In genomic region chr7:29146625-29147367, GRCm38 (mm10) we compare ENCODE assay signal across 28 mouse cellular contexts. TPM values are rescaled to one million over a fixed set of nuclear protein-coding genes. Genes with fewer than 3 reads are reported as not detected.
DNase-seq lines count a peak whose midpoint lies in the region; ATAC-seq and TF ChIP-seq lines count a peak whose summit lies in the region.
"Had no signal": no experiment of that assay in that cellular context is flagged by ENCODE, and none has a peak within 500 bp of the region (broad histone marks: within the 10 kb centered on the region; RNA-seq: fewer than 3 reads in every experiment).

No protein-coding gene starts in this region.

- no peaks in the 10 kb centered on the region for H3K27me3 ChIP-seq in intestine, embryonic 14.5 days (replicated peaks; ENCODE audit: control insufficient read depth, insufficient read depth, low read length)
- H3K27me3 ChIP-seq in intestine, embryonic 16.5 days (replicated peaks; ENCODE audit: control insufficient read depth, insufficient read depth, low read length): no peaks in the 10 kb centered on the region
- no peaks in the 10 kb centered on the region for H3K27me3 ChIP-seq in small intestine, adult 2 months (ENCODE audit: control insufficient read depth, insufficient read depth, low read length)
- H3K27me3 ChIP-seq: CH12.LX; embryonic facial prominence, embryonic 12.5 days had no signal

- no peak overlapping the region for H3K4me3 ChIP-seq in intestine, embryonic 14.5 days (ENCODE audit: low read depth, low read length)
- H3K4me3 ChIP-seq in intestine, embryonic 16.5 days (ENCODE audit: low read length): no peak overlapping the region
- no peak overlapping the region for H3K4me3 ChIP-seq in small intestine, adult 2 months (ENCODE audit: low read depth, low read length)
- H3K4me3 ChIP-seq: embryonic facial prominence, embryonic 10.5 days; embryonic facial prominence, embryonic 12.5 days; erythroblast, embryonic 14.5 days; forebrain, embryonic 10.5 days; forebrain, embryonic 12.5 days had no signal

- H3K4me2 ChIP-seq in intestine, embryonic 14.5 days (ENCODE audit: low read length): no peak overlapping the region
- no peak overlapping the region for H3K4me2 ChIP-seq in intestine, embryonic 16.5 days (ENCODE audit: low read depth, low read length)
- H3K4me2 ChIP-seq: embryonic facial prominence, embryonic 12.5 days; forebrain, embryonic 12.5 days had no signal

- no peak overlapping the region for H3K27ac ChIP-seq in intestine, embryonic 14.5 days (ENCODE audit: low read depth)
- no peak overlapping the region for H3K27ac ChIP-seq in intestine, embryonic 16.5 days (ENCODE audit: low read length)
- H3K27ac ChIP-seq in small intestine, adult 2 months (ENCODE audit: insufficient read depth, low read depth, low read length): peak overlapping the region; percentile 79
- H3K27ac ChIP-seq: embryonic facial prominence, embryonic 10.5 days; embryonic facial prominence, embryonic 12.5 days; forebrain, embryonic 10.5 days; forebrain, embryonic 12.5 days had no signal

- no peaks in the 10 kb centered on the region for H3K4me1 ChIP-seq in intestine, embryonic 14.5 days (replicated peaks; ENCODE audit: control insufficient read depth, insufficient read depth, low read length)
- no peaks in the 10 kb centered on the region for H3K4me1 ChIP-seq in intestine, embryonic 16.5 days (ENCODE audit: control insufficient read depth, insufficient read depth, low read length)
- peaks cover 20% of the 10 kb centered on the region for H3K4me1 ChIP-seq in small intestine, adult 2 months (ENCODE audit: control insufficient read depth, insufficient read depth, insufficient read length, low read length)
- H3K4me1 ChIP-seq: embryonic facial prominence, embryonic 12.5 days; forebrain, embryonic 12.5 days had no signal

- WGBS in intestine, embryonic 14.5 days: 75% methylated on average over 7 of the region's 7 CpGs
- 63% methylated on average over 7 of the region's 7 CpGs for WGBS in intestine, embryonic 16.5 days
- 36% methylated on average over 7 of the region's 7 CpGs for WGBS in large intestine, adult 2 months
- 38% methylated on average over 7 of the region's 7 CpGs for WGBS in small intestine, adult 2 months

- DNase-seq in intestine, embryonic 14.5 days (ENCODE audit: low spot score): no peak
- DNase-seq in large intestine, adult 2 months (ENCODE audit: low read depth, low spot score): peak; percentile 67
- DNase-seq in spleen, postnatal 14 days (ENCODE audit: low spot score in 2 of 2): no peak
- no peak for DNase-seq in embryo, embryonic 10.5 days (ENCODE audit: low spot score)
- no peak for DNase-seq in thymus, postnatal 14 days
- DNase-seq: adrenal gland, adult 8-10 months; adrenal gland, postnatal 14 days; adrenal gland, postnatal 36 days; B cell, adult 2 months; cerebellum, adult 11-12 months; cerebellum, adult 8-10 months; cerebellum, adult 9-11 months; cerebellum, postnatal 14 days; cerebellum, postnatal 36 days had no signal

- no peak overlapping the region for H3K9ac ChIP-seq in intestine, embryonic 14.5 days (ENCODE audit: low read length)
- H3K9ac ChIP-seq in intestine, embryonic 16.5 days (ENCODE audit: low read depth, low read length): no peak overlapping the region
- H3K9ac ChIP-seq: embryonic facial prominence, embryonic 12.5 days; forebrain, embryonic 12.5 days had no signal

- ATAC-seq in intestine, embryonic 14.5 days (replicated peaks; ENCODE audit: low FRiP score, low TSS enrichment, low read depth): 0 out of 2 replicates have a peak, but pooled peaks have one; percentile 32
- peak; percentile 86 for ATAC-seq in intestine, embryonic 16.5 days
- ATAC-seq: activated CD4-positive, CD25-positive, alpha-beta regulatory T cell, adult 4 months; CD4-positive, CD25-positive, alpha-beta regulatory T cell, adult 4 months; forebrain, embryonic 14.5 days; forebrain, embryonic 16.5 days; Patski had no signal

- TF ChIP-seq CTCF in small intestine, adult 2 months (IDR thresholded peaks at IDR 0.05; ENCODE audit: extremely low read depth, insufficient read length, insufficient replicate concordance, low read depth, low read length): no peak

- H3K9me3 ChIP-seq in intestine, embryonic 14.5 days (ENCODE audit: control insufficient read depth, low read length): no peaks in the 10 kb centered on the region
- H3K9me3 ChIP-seq in intestine, embryonic 16.5 days (ENCODE audit: control insufficient read depth, low read length): no peaks in the 10 kb centered on the region
- H3K9me3 ChIP-seq: embryonic facial prominence, embryonic 10.5 days; embryonic facial prominence, embryonic 12.5 days; forebrain, embryonic 10.5 days; forebrain, embryonic 12.5 days; G1E had no signal

- H3K36me3 ChIP-seq in intestine, embryonic 14.5 days (ENCODE audit: control insufficient read depth, insufficient read depth, low read length): no peaks in the 10 kb centered on the region
- no peaks in the 10 kb centered on the region for H3K36me3 ChIP-seq in intestine, embryonic 16.5 days (ENCODE audit: control insufficient read depth, insufficient read depth, low read length)
- H3K36me3 ChIP-seq in small intestine, adult 2 months (ENCODE audit: control insufficient read depth, insufficient read depth, low read length): no peaks in the 10 kb centered on the region
- H3K36me3 ChIP-seq: embryonic facial prominence, embryonic 10.5 days; embryonic facial prominence, embryonic 12.5 days; forebrain, embryonic 10.5 days; forebrain, embryonic 12.5 days; G1E had no signal

- no peak for TF ChIP-seq POLR2A in small intestine, adult 2 months (IDR thresholded peaks at IDR 0.05; ENCODE audit: low read depth, low read length)

RNA-seq across cellular contexts. Expression of gene Fam98c, which starts 9.2 kb away (rescaled TPM):
- 25.9 and 26.1 TPM in 2 replicates for polyA plus RNA-seq in intestine, embryonic 14.5 days (2014; fragmentation: Nextera tagmentation; extraction: Ambion mirVana)
- polyA plus RNA-seq in intestine, embryonic 16.5 days (2015; fragmentation: Nextera tagmentation; extraction: Ambion mirVana): 52.5 and 56.8 TPM in 2 replicates
- 115 and 131 TPM in 2 replicates for polyA plus RNA-seq in large intestine, adult 2 months (2012; rRNA removed)
- 72.6 and 216 TPM in 2 replicates for polyA plus RNA-seq in small intestine, adult 2 months (2012; rRNA removed)

RNA-seq across cellular contexts. Expression of gene Rasgrp4, which starts 12.1 kb away (rescaled TPM):
- polyA plus RNA-seq in intestine, embryonic 14.5 days (2014; fragmentation: Nextera tagmentation; extraction: Ambion mirVana): 0.54 and 0.96 TPM in 2 replicates
- polyA plus RNA-seq in intestine, embryonic 16.5 days (2015; fragmentation: Nextera tagmentation; extraction: Ambion mirVana): 0.43 and 0.59 TPM in 2 replicates
- polyA plus RNA-seq in large intestine, adult 2 months (2012; rRNA removed): 2.1 and 2.9 TPM in 2 replicates
- 3.3 TPM in 2 replicates for polyA plus RNA-seq in small intestine, adult 2 months (2012; rRNA removed)

RNA-seq across cellular contexts. Expression of gene Ryr1, which starts 21.8 kb away (rescaled TPM):
- polyA plus RNA-seq in intestine, embryonic 14.5 days (2014; fragmentation: Nextera tagmentation; extraction: Ambion mirVana): 0.70 and 0.80 TPM in 2 replicates
- 0.66 and 0.82 TPM in 2 replicates for polyA plus RNA-seq in intestine, embryonic 16.5 days (2015; fragmentation: Nextera tagmentation; extraction: Ambion mirVana)
- polyA plus RNA-seq in large intestine, adult 2 months (2012; rRNA removed): 0.09 and 0.11 TPM in 2 replicates
- polyA plus RNA-seq in small intestine, adult 2 months (2012; rRNA removed): 0.03 and 0.05 TPM in 2 replicates

RNA-seq across cellular contexts. Expression of gene Ggn, which starts 23.2 kb away (rescaled TPM):
- 0.58 and 1.0 TPM in 2 replicates for polyA plus RNA-seq in intestine, embryonic 14.5 days (2014; fragmentation: Nextera tagmentation; extraction: Ambion mirVana)
- polyA plus RNA-seq in intestine, embryonic 16.5 days (2015; fragmentation: Nextera tagmentation; extraction: Ambion mirVana): 0.48 and 0.82 TPM in 2 replicates
- 0.40 and 0.47 TPM in 2 replicates for polyA plus RNA-seq in large intestine, adult 2 months (2012; rRNA removed)
- polyA plus RNA-seq in small intestine, adult 2 months (2012; rRNA removed): 0.74 and 0.88 TPM in 2 replicates
- polyA plus RNA-seq: activated CD4-positive, CD25-positive, alpha-beta regulatory T cell, adult 4 months; CD4-positive, CD25-positive, alpha-beta regulatory T cell, adult 4 months had no signal

RNA-seq across cellular contexts. Expression of gene Spred3, which starts 23.4 kb away (rescaled TPM):
- 3.8 and 4.7 TPM in 2 replicates for polyA plus RNA-seq in intestine, embryonic 14.5 days (2014; fragmentation: Nextera tagmentation; extraction: Ambion mirVana)
- polyA plus RNA-seq in intestine, embryonic 16.5 days (2015; fragmentation: Nextera tagmentation; extraction: Ambion mirVana): 1.1 and 1.7 TPM in 2 replicates
- polyA plus RNA-seq in large intestine, adult 2 months (2012; rRNA removed): 1.1 and 1.8 TPM in 2 replicates
- polyA plus RNA-seq in small intestine, adult 2 months (2012; rRNA removed): 1.2 and 1.9 TPM in 2 replicates
